Mouse (Mus musculus) splenic B cell, adult 2 months (primary cell): ENCODE results near the gene Mtmr2.
"Not testable (repeated sequence)": the region's sequence is repeated elsewhere in the genome, so short reads cannot be mapped to it uniquely, and the experiment has no call there.

Experiments
- DNase-seq: peaks from one replicate; pipeline ENCODE4 v3.0.0-alpha.2; 2011; ENCODE audit warnings: low read depth, low spot score
- H3K27me3 ChIP-seq: 2 replicates; pipeline ENCODE4 v1.6.1; 2012; ENCODE audit warnings: mild to moderate bottlenecking, low read length, moderate library complexity, mixed read lengths; ENCODE audit not compliant: control insufficient read depth, poor library complexity, insufficient read depth, severe bottlenecking
- H3K36me3 ChIP-seq: 2 replicates; pipeline ENCODE4 v1.6.1; 2012; ENCODE audit warnings: mild to moderate bottlenecking, low read length, moderate library complexity, mixed read lengths; ENCODE audit not compliant: control insufficient read depth, poor library complexity, insufficient read depth, severe bottlenecking

The Mtmr2 gene

DNA sequence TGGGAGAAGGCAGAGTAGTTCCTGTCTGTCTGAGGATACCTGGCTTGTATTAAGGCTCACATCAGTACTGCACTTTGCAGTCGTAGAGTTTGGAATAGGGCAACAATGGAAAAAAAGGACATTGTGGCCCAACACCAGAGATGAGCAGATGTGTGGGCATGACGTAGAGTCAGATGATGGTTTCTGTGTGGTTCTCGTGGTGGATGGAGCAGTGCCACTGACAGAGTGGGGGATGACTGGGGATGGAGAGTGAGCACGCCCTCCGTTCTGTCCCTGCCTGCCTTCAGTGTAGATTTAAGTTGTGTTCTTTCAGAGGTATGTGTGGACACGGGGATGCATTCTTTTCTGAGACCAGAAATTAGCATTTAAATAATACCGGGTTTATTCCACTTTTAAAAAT, 18.4 kb downstream of the Mtmr2 start:
- DNase-seq: no peak
- H3K27me3 ChIP-seq: no peaks in the 10 kb centered on the region
- 0 out of 2 replicates have a peak, but pooled peaks cover 1% of the 10 kb centered on the region for H3K36me3 ChIP-seq

DNA sequence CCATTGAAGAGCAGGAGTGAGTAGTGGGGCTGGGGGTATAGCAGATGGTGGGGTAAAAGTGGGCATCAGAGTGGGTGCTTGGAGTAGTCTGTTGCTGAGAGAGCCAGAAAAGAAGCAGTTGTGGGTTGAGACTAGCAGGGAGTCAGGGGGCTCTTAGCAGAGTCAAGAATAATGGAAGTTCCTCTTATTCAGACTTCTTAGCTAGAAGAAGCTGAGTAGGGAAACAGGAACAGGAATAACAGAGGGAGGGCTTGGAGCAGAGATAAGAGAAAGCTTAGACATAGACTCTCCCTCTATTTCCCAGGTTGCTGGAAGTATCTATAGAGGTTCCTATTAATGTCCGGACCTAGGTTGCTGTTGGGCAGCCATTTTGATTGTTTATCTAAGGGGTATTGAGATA, 26.5 kb downstream of the Mtmr2 start:
- no peaks in the 10 kb centered on the region for H3K36me3 ChIP-seq
- no peaks in the 10 kb centered on the region for H3K27me3 ChIP-seq
- DNase-seq: no peak

DNA sequence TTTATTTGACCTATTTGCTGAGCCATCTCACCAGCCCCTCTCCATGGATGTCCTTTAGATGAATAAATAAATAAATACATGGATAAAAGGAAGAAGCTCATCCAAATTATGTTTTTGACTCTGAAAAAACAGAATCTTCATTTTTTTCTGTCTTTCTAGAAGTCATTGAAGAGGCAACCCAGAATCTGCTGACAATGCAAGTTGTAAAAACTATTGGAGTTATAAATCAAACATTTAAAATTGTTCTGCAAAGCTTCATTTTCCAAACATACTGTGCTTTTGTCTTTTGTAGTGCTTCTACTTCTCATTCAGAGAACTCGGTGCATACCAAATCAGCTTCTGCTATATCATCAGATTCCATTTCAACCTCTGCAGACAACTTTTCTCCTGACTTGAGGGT, 33.8 kb downstream of the Mtmr2 start:
- H3K27me3 ChIP-seq: no peaks in the 10 kb centered on the region
- H3K36me3 ChIP-seq: peaks cover 4% of the 10 kb centered on the region
- DNase-seq: no peak

DNA sequence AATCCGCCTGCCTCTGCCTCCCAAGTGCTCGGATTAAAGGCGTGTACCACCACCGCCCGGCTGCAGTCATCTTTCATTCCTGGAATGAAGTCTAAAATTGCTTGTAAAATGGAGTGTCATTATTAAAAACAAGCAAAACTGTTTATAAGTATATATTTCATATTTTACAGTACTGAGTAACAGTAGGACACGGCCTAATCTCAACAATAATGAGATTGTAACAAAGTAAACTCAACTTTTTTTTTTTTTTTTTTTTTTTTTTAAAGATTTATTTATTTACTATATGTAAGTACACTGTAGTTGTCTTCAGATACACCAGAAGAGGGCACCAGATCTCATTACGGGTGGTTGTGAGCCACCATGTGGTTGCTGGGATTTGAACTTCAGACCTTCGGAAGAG, 42.7 kb downstream of the Mtmr2 start:
- not testable (repeated sequence) for H3K27me3 ChIP-seq, DNase-seq
- peaks cover 11% of the 10 kb centered on the region for H3K36me3 ChIP-seq

DNA sequence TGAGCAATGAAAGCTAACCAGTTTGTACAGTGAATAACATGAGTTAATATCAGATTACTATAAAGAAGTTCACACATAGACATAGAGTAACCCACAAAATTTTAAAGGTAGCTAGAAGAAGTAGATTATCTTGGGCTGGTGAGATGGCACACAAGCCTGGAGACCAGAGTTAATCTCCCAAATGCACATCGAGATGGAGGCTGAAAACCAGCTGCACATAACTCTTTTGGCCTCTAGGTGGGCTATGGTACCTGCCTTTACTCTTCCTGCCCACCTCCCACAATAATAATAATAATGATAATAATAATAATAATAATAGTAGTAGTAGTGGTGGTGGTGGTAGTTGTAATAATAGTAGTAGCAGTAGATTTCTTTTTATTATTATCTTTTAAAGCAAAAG, 46.1 kb downstream of the Mtmr2 start:
- Histone ChIP-seq H3K27me3 (no peaks in the 10 kb centered on the region), H3K36me3 (peaks cover 14% of the 10 kb centered on the region)
- DNase-seq: peak; percentile 10

DNA sequence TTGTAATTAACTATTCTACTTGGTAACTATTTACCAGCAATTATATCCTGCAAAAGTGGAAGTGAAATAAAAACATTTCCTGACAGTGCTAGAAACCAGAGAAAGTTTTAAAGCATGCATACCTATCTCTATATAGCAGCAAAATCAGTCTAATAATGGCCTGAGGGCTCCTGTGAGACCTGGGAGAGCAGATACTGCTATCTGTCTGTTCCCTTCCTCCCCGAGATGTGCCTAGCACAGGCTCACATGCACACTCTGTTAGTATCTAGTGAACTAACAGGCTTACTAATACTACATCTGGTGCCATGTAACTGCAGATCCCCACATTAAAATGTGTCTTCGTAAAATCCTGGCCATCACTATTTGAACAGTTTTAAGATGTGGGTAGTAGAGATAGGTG, 46.5 kb downstream of the Mtmr2 start:
- peaks cover 14% of the 10 kb centered on the region for H3K36me3 ChIP-seq
- no peak for DNase-seq
- no peaks in the 10 kb centered on the region for H3K27me3 ChIP-seq

DNA sequence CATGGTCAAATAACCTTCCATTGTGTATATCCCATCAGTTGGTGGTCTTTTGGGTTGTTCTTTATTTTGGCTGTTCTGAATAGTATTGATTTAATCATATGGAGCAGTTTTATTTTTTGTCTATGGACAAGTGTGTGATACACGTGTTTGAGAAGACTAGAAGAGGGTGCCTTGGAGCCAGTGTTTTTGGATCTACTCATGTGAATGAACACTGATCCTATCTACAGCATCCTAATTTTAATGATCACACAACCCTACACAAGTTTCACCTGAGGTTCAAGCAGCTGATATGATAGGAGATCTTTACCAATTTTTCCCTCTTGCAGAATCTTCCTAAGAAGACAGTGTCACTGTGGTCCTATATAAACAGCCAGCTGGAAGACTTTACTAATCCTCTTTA, 56.3 kb downstream of the Mtmr2 start:
- no peak for DNase-seq
- Histone ChIP-seq H3K27me3 (no peaks in the 10 kb centered on the region), H3K36me3 (peaks cover 15% of the 10 kb centered on the region; the same call in 1 of the 2 replicates)

DNA sequence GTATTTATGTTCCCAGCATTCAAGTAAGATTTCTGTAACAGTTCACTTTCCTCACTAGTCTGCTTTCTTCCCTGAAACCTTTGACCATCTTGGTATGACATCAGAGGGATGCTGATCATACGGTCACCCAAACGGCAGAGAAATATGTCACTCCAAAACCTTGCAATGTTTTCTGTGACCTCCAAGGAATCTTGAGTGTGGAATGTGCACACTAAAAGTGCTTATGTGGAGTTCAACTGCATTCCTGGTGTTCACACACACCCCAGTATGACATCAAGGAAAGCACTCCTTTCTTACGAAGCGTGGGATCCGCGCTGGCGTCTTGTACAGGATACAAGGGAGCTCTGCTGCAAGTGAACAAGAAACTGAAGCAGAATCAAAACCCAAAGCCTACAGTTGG, 58.6 kb downstream of the Mtmr2 start:
- peaks cover 9% of the 10 kb centered on the region; the same call in 1 of the 2 replicates for H3K36me3 ChIP-seq
- no peaks in the 10 kb centered on the region for H3K27me3 ChIP-seq
- no peak for DNase-seq

DNA sequence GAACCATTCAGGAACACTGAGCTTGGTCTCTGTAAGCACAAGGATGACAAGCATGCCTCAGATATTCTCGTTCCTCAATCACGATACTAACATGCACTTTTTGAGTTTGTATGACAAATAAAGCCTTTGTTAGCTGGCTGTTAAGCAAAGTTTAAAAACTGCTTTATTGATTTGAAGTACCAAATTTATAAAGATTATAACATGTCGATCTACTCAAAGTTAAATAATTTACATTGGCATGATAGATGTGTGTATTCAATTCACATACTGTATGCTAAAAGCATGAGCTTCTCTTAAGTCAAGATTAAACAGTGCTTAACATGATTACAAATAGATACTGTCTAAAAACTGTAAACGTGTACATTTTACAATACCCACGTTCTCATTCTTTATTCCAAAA, 59.4 kb downstream of the Mtmr2 start:
- no peak for DNase-seq
- peaks cover 13% of the 10 kb centered on the region; the same call in 1 of the 2 replicates for H3K36me3 ChIP-seq
- H3K27me3 ChIP-seq: no peaks in the 10 kb centered on the region

DNA sequence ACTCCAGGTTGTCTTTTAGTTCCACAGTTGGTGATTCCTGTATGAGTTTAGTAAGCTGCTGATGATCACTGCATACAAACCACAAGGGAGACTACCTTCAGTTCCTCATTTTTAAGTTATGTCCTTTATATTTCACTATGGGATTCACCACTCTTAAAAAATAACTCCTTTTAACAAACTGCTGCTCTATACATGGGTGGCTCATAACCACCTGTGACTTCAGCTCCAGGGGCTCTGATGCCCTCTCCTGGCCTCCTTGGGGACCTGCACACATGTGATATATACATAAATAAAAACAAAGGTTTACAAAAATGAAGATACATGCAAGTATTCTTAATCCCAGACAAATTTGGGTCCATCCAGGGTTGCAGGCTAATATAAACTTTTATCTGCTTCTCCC, 61.7 kb downstream of the Mtmr2 start:
- H3K27me3 ChIP-seq: no peaks in the 10 kb centered on the region
- H3K36me3 ChIP-seq: peaks cover 16% of the 10 kb centered on the region
- peak; percentile 31 for DNase-seq

DNA sequence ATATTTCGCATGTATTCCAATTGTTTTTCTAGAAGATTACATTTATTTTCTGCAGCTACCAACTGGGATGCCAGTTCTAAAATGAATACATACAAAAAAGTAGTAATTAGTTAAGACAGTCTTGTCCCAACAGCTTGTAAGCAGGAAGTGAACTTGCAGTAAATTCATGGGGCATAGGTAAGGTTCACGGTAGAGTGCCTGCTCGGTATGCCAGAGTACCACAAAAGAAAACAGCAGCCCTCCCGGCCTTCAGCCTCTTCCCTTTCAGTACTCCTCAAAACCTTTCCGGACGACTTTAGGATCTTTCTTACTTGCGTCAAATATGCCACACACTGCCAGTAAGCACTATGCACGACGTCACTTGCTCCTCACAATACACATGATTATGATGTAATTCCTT, 70.2 kb downstream of the Mtmr2 start:
- Histone ChIP-seq H3K27me3 (no peaks in the 10 kb centered on the region), H3K36me3 (peaks cover 7% of the 10 kb centered on the region)
- DNase-seq: no peak

DNA sequence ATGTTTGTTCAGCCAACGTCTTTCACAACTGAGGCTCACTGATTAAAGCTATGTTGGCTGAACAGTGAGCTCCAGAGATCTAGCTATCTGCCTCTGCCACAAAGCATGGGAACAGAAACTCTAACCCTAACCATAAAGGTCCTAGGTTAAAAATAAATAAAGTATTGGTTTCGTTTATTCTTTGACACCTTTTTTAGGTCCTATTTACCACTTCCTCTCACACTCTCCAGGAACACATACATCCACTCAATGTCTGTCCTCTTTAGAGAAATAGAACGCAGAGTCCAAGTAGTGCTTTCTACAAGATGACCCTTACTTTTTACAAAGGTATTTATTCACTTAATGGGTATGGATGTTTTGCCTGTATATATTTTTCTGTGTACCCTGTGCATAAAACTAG, 72.6 kb downstream of the Mtmr2 start:
- peak; percentile 35 for DNase-seq
- H3K27me3 ChIP-seq: no peaks in the 10 kb centered on the region
- H3K36me3 ChIP-seq: peaks cover 7% of the 10 kb centered on the region

DNA sequence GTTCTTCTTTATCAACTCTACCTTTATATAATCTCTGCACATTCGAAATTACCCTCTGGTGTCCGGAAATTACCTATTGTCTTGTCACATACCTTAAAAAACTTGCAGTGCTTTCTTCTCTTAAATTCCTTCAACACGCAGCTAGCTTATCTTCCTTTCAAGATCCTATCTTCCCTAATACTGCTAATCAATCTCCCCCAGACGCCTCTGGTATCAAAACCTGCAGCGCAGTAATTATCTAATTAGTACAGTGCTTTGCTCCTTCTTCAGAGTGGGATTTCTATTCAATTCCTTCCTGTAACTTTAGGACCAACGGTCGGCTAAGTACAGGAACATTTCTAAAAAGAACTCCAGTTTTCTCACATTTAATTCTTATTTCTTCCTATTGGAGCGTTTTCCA, 77.7 kb downstream of the Mtmr2 start:
- no peak for DNase-seq
- H3K36me3 ChIP-seq: no peaks in the 10 kb centered on the region; the same call in 1 of the 2 replicates
- no peaks in the 10 kb centered on the region for H3K27me3 ChIP-seq

DNA sequence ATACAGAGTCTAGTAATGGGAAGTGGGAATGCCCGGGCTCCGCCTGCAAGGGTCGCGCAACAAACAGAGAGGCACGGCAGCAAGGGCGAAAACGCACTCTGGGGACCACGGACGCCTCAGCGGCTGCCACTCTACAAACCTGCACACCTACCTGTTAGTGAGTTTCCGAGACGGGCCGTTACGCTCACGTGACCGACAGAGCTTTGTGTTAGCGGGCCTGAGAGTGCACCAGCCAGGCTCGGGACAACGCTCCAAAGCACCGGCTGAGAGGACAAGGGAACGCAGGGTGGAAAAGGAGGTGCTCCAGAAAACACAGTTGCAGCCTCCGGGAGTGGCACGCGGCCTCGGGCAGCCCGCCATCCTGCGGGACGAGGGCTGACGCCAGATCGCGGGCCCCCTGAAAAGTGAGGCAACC, 78.2 kb downstream of the Mtmr2 start:
- H3K36me3 ChIP-seq: no peaks in the 10 kb centered on the region; the same call in 1 of the 2 replicates
- DNase-seq: peak; percentile 77
- no peaks in the 10 kb centered on the region for H3K27me3 ChIP-seq

DNA sequence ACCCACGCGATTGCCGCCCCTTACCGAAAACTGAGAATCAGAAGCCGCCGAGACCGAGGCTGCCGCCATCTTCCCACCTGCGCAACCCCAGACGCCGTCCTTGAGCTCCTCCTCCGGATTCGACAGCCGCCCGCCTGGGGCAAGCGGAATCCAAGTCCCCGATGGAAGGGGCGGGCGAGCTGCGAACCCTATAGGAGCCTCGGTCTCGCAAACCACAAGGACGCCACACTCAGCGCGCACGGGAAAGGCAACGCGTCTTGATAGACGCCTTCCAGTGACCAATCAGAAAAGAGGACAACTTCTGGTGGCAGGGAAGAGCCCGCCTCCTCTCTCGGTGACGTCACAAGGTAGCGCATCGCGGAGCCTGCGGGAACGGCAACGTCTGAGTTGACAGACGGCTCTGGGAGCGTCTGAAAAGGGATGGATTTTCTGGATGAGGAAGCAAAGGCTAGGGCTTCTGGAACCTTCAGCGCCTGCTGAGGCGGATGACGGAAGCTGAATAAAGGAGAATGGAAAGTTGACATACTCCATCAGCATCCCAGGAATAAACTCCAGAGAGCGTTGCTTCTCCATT, 78.7 kb downstream of the Mtmr2 start, which contains the start of gene Cep57:
Gene Cep57, minus strand, starts transcription at position 276 of the 574 bp plus-strand sequence.
- peak; percentile 97 for DNase-seq
- no peaks in the 10 kb centered on the region for H3K27me3 ChIP-seq
- H3K36me3 ChIP-seq: peaks cover under 1% of the 10 kb centered on the region
